Mouse (Mus musculus) forebrain, embryonic 16.5 days (tissue): ENCODE results near the gene Endou. TPM values are rescaled to one million over a fixed set of nuclear protein-coding genes. Genes with fewer than 3 reads are reported as not detected.

Source experiments
- ATAC-seq: fragments of 200-750 bp; cut with Nextera tagmentation; 2 replicates; pipeline ENCODE4 v1.8.0; 2017; ENCODE audit warnings: mild to moderate bottlenecking, moderate library complexity
- H3K27ac ChIP-seq: fragments of 300-500 bp; sonication (generic); 2 replicates; pipeline ENCODE4 v1.5.1; 2014; ENCODE audit warnings: low read length, control low read depth
- H3K27me3 ChIP-seq: fragments of 300-500 bp; sonication (generic); replicated peaks from 2 replicates; pipeline ENCODE4 v1.6.1; 2014; ENCODE audit warnings: low read length; ENCODE audit not compliant: control insufficient read depth, insufficient read depth
- H3K36me3 ChIP-seq: fragments of 300-500 bp; sonication (generic); 2 replicates; pipeline ENCODE4 v1.6.1; 2014; ENCODE audit not compliant: control insufficient read depth, insufficient read depth
- H3K4me1 ChIP-seq: fragments of 300-500 bp; sonication (generic); replicated peaks from 2 replicates; pipeline ENCODE4 v1.6.1; 2014; ENCODE audit warnings: low read length; ENCODE audit not compliant: control insufficient read depth, insufficient read depth
- H3K4me2 ChIP-seq: fragments of 300-500 bp; sonication (generic); 2 replicates; pipeline ENCODE4 v1.6.1; 2014; ENCODE audit warnings: mild to moderate bottlenecking, low read length, control low read depth
- H3K4me3 ChIP-seq: fragments of 300-500 bp; sonication (generic); replicated peaks from 2 replicates; pipeline ENCODE4 v1.5.1; 2014; ENCODE audit warnings: mild to moderate bottlenecking, low read length, control low read depth
- H3K9ac ChIP-seq: fragments of 300-500 bp; sonication (generic); replicated peaks from 2 replicates; pipeline ENCODE4 v1.6.1; 2014; ENCODE audit warnings: low read depth, low read length, control low read depth
- H3K9me3 ChIP-seq: fragments of 300-500 bp; sonication (generic); 2 replicates; pipeline ENCODE4 v1.6.1; 2016; ENCODE audit warnings: low read length; ENCODE audit not compliant: control insufficient read depth
- WGBS: fragments of 180-500 bp; shearing (Covaris S2); extraction: QIAGEN DNeasy Blood & Tissue Kit; methylation state at CpG from one replicate; pipeline ENCODE4 v1.1.7; 2014; 5-methylcytosine and 5-hydroxymethylcytosine counted together
- polyA plus RNA-seq: library from polyadenylated mRNA; unstranded; fragments of >200 nt; fragmentation: Nextera tagmentation; extraction: Ambion mirVana; gene quantifications from 2 replicates; pipeline ENCODE4 v1.2.1, GENCODE M21; 2015

Endou gene
- polyA plus RNA-seq = 0.18 and 0.42 TPM in 2 replicates

- Histone ChIP-seq H3K4me3 (no peak within 1 kb of the TSS), H3K36me3 (no peaks in the 10 kb centered on the region), H3K4me1 (no peaks in the 10 kb centered on the region), H3K9me3 (no peaks in the 10 kb centered on the region), H3K27ac (no peak within 1 kb of the TSS), H3K9ac (no peak within 1 kb of the TSS), H3K4me2 (no peak within 1 kb of the TSS), H3K27me3 (no peaks in the 10 kb centered on the region)
- WGBS = 95% methylated on average over 8 of the region's 8 CpGs
- ATAC-seq = no peak
Observed at GRCm38 (mm10) chr15:97731111-97731510, at the start of gene Endou. Endou (minus strand) TSS chr15:97731339.

- ATAC-seq = no peak
Observed at GRCm38 (mm10) chr15:97780611-97781031, 49.5 kb upstream of the Endou start.

GRCm38 (mm10) chr15:97779576-97779975, 48.4 kb upstream of the Endou start:
- peaks cover 15% of the 10 kb centered on the region for H3K4me1 ChIP-seq
- WGBS = 81% methylated on average over 1 of the region's 1 CpGs
- H3K4me2 ChIP-seq = no peak overlapping the region
- no peak overlapping the region for H3K27ac ChIP-seq
- no peaks in the 10 kb centered on the region for H3K36me3 ChIP-seq
- 0 out of 2 replicates have a peak, but pooled peaks cover 4% of the 10 kb centered on the region for H3K27me3 ChIP-seq
- no peaks in the 10 kb centered on the region for H3K9me3 ChIP-seq
- no peak overlapping the region for H3K4me3 ChIP-seq
- no peak for ATAC-seq
- no peak overlapping the region for H3K9ac ChIP-seq

More at GRCm38 (mm10) chr15:97780611-97781031, 49.5 kb upstream of the Endou start:
- 0 out of 2 replicates have a peak, but pooled peaks cover 4% of the 10 kb centered on the region for H3K27me3 ChIP-seq
- H3K36me3 ChIP-seq = no peaks in the 10 kb centered on the region
- H3K4me2 ChIP-seq = no peak overlapping the region
- peaks cover 23% of the 10 kb centered on the region for H3K4me1 ChIP-seq
- H3K9me3 ChIP-seq = no peaks in the 10 kb centered on the region
- WGBS = 40% methylated on average over 12 of the region's 12 CpGs
- no peak overlapping the region; the same call in 1 of the 2 replicates for H3K27ac ChIP-seq
- no peak overlapping the region for H3K4me3 ChIP-seq
- no peak overlapping the region for H3K9ac ChIP-seq

- H3K27me3 ChIP-seq = 0 out of 2 replicates have a peak, but pooled peaks cover 4% of the 10 kb centered on the region
- H3K27ac ChIP-seq = no peak within 1 kb of the TSS
- H3K4me2 ChIP-seq = no peak within 1 kb of the TSS
- ATAC-seq = no peak
- H3K36me3 ChIP-seq = no peaks in the 10 kb centered on the region
- no peak within 1 kb of the TSS for H3K4me3 ChIP-seq
- H3K9me3 ChIP-seq = no peaks in the 10 kb centered on the region
- WGBS = 74% methylated on average over 8 of the region's 8 CpGs
- H3K4me1 ChIP-seq = peaks cover 15% of the 10 kb centered on the region
- H3K9ac ChIP-seq = no peak within 1 kb of the TSS
Observed at GRCm38 (mm10) chr15:97778311-97779098, 47.4 kb upstream of the Endou start, which contains the start of gene Slc48a1. Slc48a1 (plus strand) TSS chr15:97778520.

GRCm38 (mm10) chr15:97776919-97777318, 45.8 kb upstream of the Endou start:
- ATAC-seq = no peak
- Histone ChIP-seq H3K4me2 (no peak overlapping the region), H3K4me1 (peaks cover 8% of the 10 kb centered on the region), H3K9ac (no peak overlapping the region), H3K4me3 (no peak overlapping the region), H3K27ac (no peak overlapping the region), H3K27me3 (no peaks in the 10 kb centered on the region), H3K36me3 (no peaks in the 10 kb centered on the region), H3K9me3 (no peaks in the 10 kb centered on the region)
- WGBS = 87% methylated on average over 6 of the region's 6 CpGs

- Histone ChIP-seq H3K4me1 (peaks cover 6% of the 10 kb centered on the region), H3K4me2 (no peak overlapping the region), H3K9ac (no peak overlapping the region), H3K36me3 (no peaks in the 10 kb centered on the region), H3K27me3 (no peaks in the 10 kb centered on the region), H3K4me3 (no peak overlapping the region), H3K27ac (no peak overlapping the region), H3K9me3 (no peaks in the 10 kb centered on the region)
- WGBS = 8% methylated on average over 8 of the region's 8 CpGs
- ATAC-seq = no peak
Observed at GRCm38 (mm10) chr15:97776514-97776913, 45.4 kb upstream of the Endou start.

- H3K36me3 ChIP-seq = no peaks in the 10 kb centered on the region
- 0 out of 2 replicates have a peak, but pooled peaks cover 5% of the 10 kb centered on the region for H3K27me3 ChIP-seq
- no peak overlapping the region for H3K4me3 ChIP-seq
- no peaks in the 10 kb centered on the region for H3K4me1 ChIP-seq
- 68% methylated on average over 5 of the region's 5 CpGs for WGBS
- H3K9me3 ChIP-seq = no peaks in the 10 kb centered on the region
- H3K27ac ChIP-seq = no peak overlapping the region
- no peak for ATAC-seq
- H3K4me2 ChIP-seq = no peak overlapping the region
- no peak overlapping the region for H3K9ac ChIP-seq
Observed at GRCm38 (mm10) chr15:97773961-97774370, 42.8 kb upstream of the Endou start.

GRCm38 (mm10) chr15:97773108-97773507, 42.0 kb upstream of the Endou start:
- Histone ChIP-seq H3K9ac (no peak overlapping the region), H3K9me3 (no peaks in the 10 kb centered on the region), H3K4me3 (no peak overlapping the region), H3K4me2 (no peak overlapping the region), H3K27me3 (0 out of 2 replicates have a peak, but pooled peaks cover 5% of the 10 kb centered on the region), H3K27ac (no peak overlapping the region), H3K4me1 (peaks cover 2% of the 10 kb centered on the region), H3K36me3 (no peaks in the 10 kb centered on the region)
- ATAC-seq = no peak
- WGBS = 22% methylated on average over 5 of the region's 5 CpGs

- Histone ChIP-seq H3K4me2 (no peak overlapping the region), H3K27ac (no peak overlapping the region), H3K4me1 (peaks cover 26% of the 10 kb centered on the region), H3K27me3 (0 out of 2 replicates have a peak, but pooled peaks cover 5% of the 10 kb centered on the region), H3K4me3 (no peak overlapping the region), H3K9me3 (no peaks in the 10 kb centered on the region), H3K9ac (no peak overlapping the region), H3K36me3 (no peaks in the 10 kb centered on the region)
- ATAC-seq = no peak
- 72% methylated on average over 8 of the region's 8 CpGs for WGBS
Observed at GRCm38 (mm10) chr15:97770280-97770679, 39.1 kb upstream of the Endou start.
